Mouse (Mus musculus): Measurements from ENCODE around the gene Nfatc2. TPM values are rescaled to one million over a fixed set of nuclear protein-coding genes. Genes with fewer than 3 reads are reported as not detected.

Nfatc2 gene
- polyA plus RNA-seq, 1 experiment from 2014 or later = 13.2 TPM

- whole genome bisulfite sequencing = 68% methylated on average over 15 of the region's 15 CpGs
- ATAC-seq (ENCODE audit: insufficient number of reproducible peaks, insufficient read depth, low FRiP score, low read depth) = no peak
- Histone ChIP-seq H3K27ac (replicated peaks in 1 of 2; ENCODE audit: control insufficient read depth in 1 of 2, insufficient read depth in 1 of 2, low read depth in 2 of 2, low read length in 2 of 2) (no peak overlapping the region), H3K4me3 (ENCODE audit: control insufficient read depth in 1 of 2, insufficient read depth in 1 of 2, low read depth in 1 of 2, low read length in 2 of 2) (no peak overlapping the region), H3K4me2 (ENCODE audit: low read length) (no peak overlapping the region), H3K4me1 (ENCODE audit: control insufficient read depth in 2 of 2, insufficient read depth in 2 of 2, low read length in 2 of 2) (peaks cover 39 to 56% of the 10 kb centered on the region in 2 experiments), H3K36me3 (ENCODE audit: control insufficient read depth, insufficient read depth, low read length) (0 out of 2 replicates have a peak, but pooled peaks cover 2% of the 10 kb centered on the region), H3K9ac (ENCODE audit: low read length) (no peak overlapping the region), H3K27me3 (ENCODE audit: control insufficient read depth, insufficient read depth, low read length) (0 out of 2 replicates have a peak, but pooled peaks cover 3% of the 10 kb centered on the region), H3K9me3 (ENCODE audit: control insufficient read depth, low read length) (no peaks in the 10 kb centered on the region)
These were observed 55.4 kb downstream of the Nfatc2 start for GRCm38 (mm10) chr2:168545901-168546557.

GRCm38 (mm10) chr2:168544102-168544501 is 57.4 kb downstream of the Nfatc2 start:
- 32% methylated on average over 13 of the region's 13 CpGs for WGBS
- peaks cover 36 to 49% of the 10 kb centered on the region in 2 experiments for H3K4me1 ChIP-seq (ENCODE audit: control insufficient read depth in 2 of 2, insufficient read depth in 2 of 2, low read length in 2 of 2)

GRCm38 (mm10) chr2:168543026-168543425 is 58.4 kb downstream of the Nfatc2 start:
- Histone ChIP-seq H3K4me3 (ENCODE audit: control insufficient read depth in 1 of 2, insufficient read depth in 1 of 2, low read depth in 1 of 2, low read length in 2 of 2) (no peak overlapping the region), H3K9me3 (ENCODE audit: control insufficient read depth, low read length) (no peaks in the 10 kb centered on the region), H3K4me2 (ENCODE audit: low read length) (no peak overlapping the region), H3K4me1 (ENCODE audit: control insufficient read depth in 2 of 2, insufficient read depth in 2 of 2, low read length in 2 of 2) (peaks cover 27 to 38% of the 10 kb centered on the region in 2 experiments), H3K36me3 (ENCODE audit: control insufficient read depth, insufficient read depth, low read length) (no peaks in the 10 kb centered on the region), H3K27ac (replicated peaks in 1 of 2; ENCODE audit: control insufficient read depth in 1 of 2, insufficient read depth in 1 of 2, low read depth in 2 of 2, low read length in 2 of 2) (no peak overlapping the region), H3K27me3 (ENCODE audit: control insufficient read depth, insufficient read depth, low read length) (no peaks in the 10 kb centered on the region), H3K9ac (ENCODE audit: low read length) (no peak overlapping the region)
- WGBS = 63% methylated on average over 3 of the region's 3 CpGs
- ATAC-seq (ENCODE audit: insufficient number of reproducible peaks, insufficient read depth, low FRiP score, low read depth) = no peak

More at GRCm38 (mm10) chr2:168544102-168544501, 57.4 kb downstream of the Nfatc2 start:
- Histone ChIP-seq H3K4me2 (ENCODE audit: low read length) (no peak overlapping the region), H3K27me3 (ENCODE audit: control insufficient read depth, insufficient read depth, low read length) (no peaks in the 10 kb centered on the region), H3K9me3 (ENCODE audit: control insufficient read depth, low read length) (no peaks in the 10 kb centered on the region), H3K9ac (ENCODE audit: low read length) (no peak overlapping the region), H3K4me3 (ENCODE audit: control insufficient read depth in 1 of 2, insufficient read depth in 1 of 2, low read depth in 1 of 2, low read length in 2 of 2) (no peak overlapping the region), H3K36me3 (ENCODE audit: control insufficient read depth, insufficient read depth, low read length) (0 out of 2 replicates have a peak, but pooled peaks cover 2% of the 10 kb centered on the region), H3K27ac (replicated peaks in 1 of 2; ENCODE audit: control insufficient read depth in 1 of 2, insufficient read depth in 1 of 2, low read depth in 2 of 2, low read length in 2 of 2) (no peak overlapping the region; a peak in 1 of 4 replicates)
- ATAC-seq (ENCODE audit: insufficient number of reproducible peaks, insufficient read depth, low FRiP score, low read depth) = no peak

- Histone ChIP-seq H3K9ac (ENCODE audit: low read length) (no peak overlapping the region), H3K36me3 (ENCODE audit: control insufficient read depth, insufficient read depth, low read length) (peaks cover under 1% of the 10 kb centered on the region; the same call in 1 of the 2 replicates), H3K9me3 (ENCODE audit: control insufficient read depth, low read length) (no peaks in the 10 kb centered on the region), H3K4me1 (ENCODE audit: control insufficient read depth in 2 of 2, insufficient read depth in 2 of 2, low read length in 2 of 2) (peaks cover 23 to 31% of the 10 kb centered on the region in 2 experiments), H3K27me3 (ENCODE audit: control insufficient read depth, insufficient read depth, low read length) (no peaks in the 10 kb centered on the region), H3K4me3 (ENCODE audit: control insufficient read depth in 1 of 2, insufficient read depth in 1 of 2, low read depth in 1 of 2, low read length in 2 of 2) (no peak overlapping the region), H3K27ac (replicated peaks in 1 of 2; ENCODE audit: control insufficient read depth in 1 of 2, insufficient read depth in 1 of 2, low read depth in 2 of 2, low read length in 2 of 2) (no peak overlapping the region), H3K4me2 (ENCODE audit: low read length) (no peak overlapping the region)
- no peak for ATAC-seq (ENCODE audit: insufficient number of reproducible peaks, insufficient read depth, low FRiP score, low read depth)
- WGBS = 69% methylated on average over 7 of the region's 7 CpGs
These were observed 60.2 kb downstream of the Nfatc2 start for GRCm38 (mm10) chr2:168541223-168541622.

GRCm38 (mm10) chr2:168539594-168540222 is 61.7 kb downstream of the Nfatc2 start:
- Histone ChIP-seq H3K36me3 (ENCODE audit: control insufficient read depth, insufficient read depth, low read length) (peaks cover 11% of the 10 kb centered on the region), H3K27ac (replicated peaks in 1 of 2; ENCODE audit: control insufficient read depth in 1 of 2, insufficient read depth in 1 of 2, low read depth in 2 of 2, low read length in 2 of 2) (peak overlapping the region in 1 of 2 experiments; percentile 12; a peak in 1 of 4 replicates), H3K9ac (ENCODE audit: low read length) (no peak overlapping the region), H3K4me1 (ENCODE audit: control insufficient read depth in 2 of 2, insufficient read depth in 2 of 2, low read length in 2 of 2) (peaks cover 20 to 23% of the 10 kb centered on the region in 2 experiments), H3K27me3 (ENCODE audit: control insufficient read depth, insufficient read depth, low read length) (no peaks in the 10 kb centered on the region), H3K9me3 (ENCODE audit: control insufficient read depth, low read length) (no peaks in the 10 kb centered on the region), H3K4me2 (ENCODE audit: low read length) (no peak overlapping the region), H3K4me3 (ENCODE audit: control insufficient read depth in 1 of 2, insufficient read depth in 1 of 2, low read depth in 1 of 2, low read length in 2 of 2) (no peak overlapping the region)
- WGBS = 54% methylated on average over 15 of the region's 15 CpGs
- no peak for ATAC-seq (ENCODE audit: insufficient number of reproducible peaks, insufficient read depth, low FRiP score, low read depth)

GRCm38 (mm10) chr2:168539026-168539425 is 62.4 kb downstream of the Nfatc2 start:
- WGBS = 92% methylated on average over 6 of the region's 6 CpGs
- Histone ChIP-seq H3K4me1 (ENCODE audit: control insufficient read depth in 2 of 2, insufficient read depth in 2 of 2, low read length in 2 of 2) (peaks cover 13 to 16% of the 10 kb centered on the region in 2 experiments), H3K9me3 (ENCODE audit: control insufficient read depth, low read length) (no peaks in the 10 kb centered on the region), H3K27ac (replicated peaks in 1 of 2; ENCODE audit: control insufficient read depth in 1 of 2, insufficient read depth in 1 of 2, low read depth in 2 of 2, low read length in 2 of 2) (0 out of 4 replicates have a peak overlapping the region, but pooled peaks of 1 of the 2 experiments have one; percentile 12), H3K4me3 (ENCODE audit: control insufficient read depth in 1 of 2, insufficient read depth in 1 of 2, low read depth in 1 of 2, low read length in 2 of 2) (no peak overlapping the region), H3K9ac (ENCODE audit: low read length) (no peak overlapping the region), H3K27me3 (ENCODE audit: control insufficient read depth, insufficient read depth, low read length) (no peaks in the 10 kb centered on the region), H3K36me3 (ENCODE audit: control insufficient read depth, insufficient read depth, low read length) (peaks cover 18% of the 10 kb centered on the region), H3K4me2 (ENCODE audit: low read length) (no peak overlapping the region)
- ATAC-seq (ENCODE audit: insufficient number of reproducible peaks, insufficient read depth, low FRiP score, low read depth) = no peak

GRCm38 (mm10) chr2:168532061-168532833 is 69.2 kb downstream of the Nfatc2 start:
- no peaks in the 10 kb centered on the region for H3K9me3 ChIP-seq (ENCODE audit: control insufficient read depth, low read length)
- no peak overlapping the region for H3K4me2 ChIP-seq (ENCODE audit: low read length)
- no peak for ATAC-seq (ENCODE audit: insufficient number of reproducible peaks, insufficient read depth, low FRiP score, low read depth)
- H3K36me3 ChIP-seq (ENCODE audit: control insufficient read depth, insufficient read depth, low read length) = peaks cover 54% of the 10 kb centered on the region
- H3K9ac ChIP-seq (ENCODE audit: low read length) = no peak overlapping the region
- no peak overlapping the region for H3K27ac ChIP-seq (replicated peaks in 1 of 2; ENCODE audit: control insufficient read depth in 1 of 2, insufficient read depth in 1 of 2, low read depth in 2 of 2, low read length in 2 of 2)
- 68% methylated on average over 15 of the region's 15 CpGs for WGBS
- no peak overlapping the region for H3K4me3 ChIP-seq (ENCODE audit: control insufficient read depth in 1 of 2, insufficient read depth in 1 of 2, low read depth in 1 of 2, low read length in 2 of 2)
- H3K27me3 ChIP-seq (ENCODE audit: control insufficient read depth, insufficient read depth, low read length) = no peaks in the 10 kb centered on the region
- peaks cover 3 to 6% of the 10 kb centered on the region in 2 experiments; a peak in 3 of 4 replicates for H3K4me1 ChIP-seq (ENCODE audit: control insufficient read depth in 2 of 2, insufficient read depth in 2 of 2, low read length in 2 of 2)

Data from heart, embryonic 14.5 days (tissue).